Mouse (Mus musculus) common myeloid progenitor, adult 5-6 weeks (primary cell): ENCODE results near the gene Sub1. TPM values are rescaled to one million over a fixed set of nuclear protein-coding genes. Genes with fewer than 3 reads are reported as not detected.

Experiments used
- ATAC-seq: replicated peaks from 2 replicates; pipeline ENCODE4 v1.8.0; 2016; ENCODE audit warnings: low read depth, mild to moderate bottlenecking, moderate TSS enrichment, inconsistent platforms; ENCODE audit not compliant: poor library complexity, severe bottlenecking
- total RNA-seq: library from RNA; stranded (forward); fragments of 200-1000, 187-1606 nt; gene quantifications from 2 replicates; pipeline ENCODE4 v1.2.3, GENCODE M21; 2017

Gene Sub1
- total RNA-seq = 717 and 731 TPM in 2 replicates

DNA sequence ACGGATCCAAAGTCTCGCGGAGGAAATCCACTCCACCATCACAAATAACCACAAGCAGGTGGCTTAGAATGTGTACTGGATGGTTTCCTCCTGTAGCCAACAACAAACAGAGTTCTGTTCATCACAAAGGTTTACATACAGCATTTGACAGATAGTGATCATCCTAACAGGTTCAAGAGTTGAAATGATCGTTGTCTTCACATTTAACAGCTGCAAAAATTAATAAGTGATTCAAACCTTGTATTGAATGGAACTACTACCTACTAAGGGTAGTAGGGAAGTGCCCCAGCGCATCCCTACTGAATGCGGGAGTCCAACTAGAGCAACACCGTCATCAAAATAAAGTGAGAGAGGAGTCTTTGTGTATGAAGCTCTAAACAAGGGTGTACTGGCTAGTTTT is at the start of gene Sub1:
Gene Sub1, minus strand, starts transcription at position 101 of the 400 bp plus-strand sequence.
- no peak for ATAC-seq

DNA sequence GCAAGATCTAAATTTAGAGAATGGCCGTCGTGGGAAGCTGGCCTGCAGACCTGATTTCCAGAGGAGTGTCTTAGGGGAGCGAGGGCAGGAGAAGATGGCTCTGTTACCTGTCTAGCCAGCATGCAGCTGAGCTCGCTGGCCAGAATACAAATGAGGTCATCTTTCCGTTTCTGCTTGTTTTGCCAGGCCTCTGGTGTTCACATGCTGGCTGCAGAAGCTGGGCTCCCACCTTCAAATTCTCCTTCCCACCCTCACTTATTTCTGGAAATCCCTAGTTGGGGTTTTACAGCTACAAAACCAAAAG is 43.6 kb upstream of the Sub1 start:
- ATAC-seq = no peak

- no peak for ATAC-seq
Measured at GRCm38 (mm10) chr15:12039671-12040406, 43.1 kb upstream of the Sub1 start.

GRCm38 (mm10) chr15:12039256-12039655 is 42.5 kb upstream of the Sub1 start:
- ATAC-seq = no peak

GRCm38 (mm10) chr15:12037866-12038625 is 41.3 kb upstream of the Sub1 start:
- ATAC-seq = no peak

DNA sequence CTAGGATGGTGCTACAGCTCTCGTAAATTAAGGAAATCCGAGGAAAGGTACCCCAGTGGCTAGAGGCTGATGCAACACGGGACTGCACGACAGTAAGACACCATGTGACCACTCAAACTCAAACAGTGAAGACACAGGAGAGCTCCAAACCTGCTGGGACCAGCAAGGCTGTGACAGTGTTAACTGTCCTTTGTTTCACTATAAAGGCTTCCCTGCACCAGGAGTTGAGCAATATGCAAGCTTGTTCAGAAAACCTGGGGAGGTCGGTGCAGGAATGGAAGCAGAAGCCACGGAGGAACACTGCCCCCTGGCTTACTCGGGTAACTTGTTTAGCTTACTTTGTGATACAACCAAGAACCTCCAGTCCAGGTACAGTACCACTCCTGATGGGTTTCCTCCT is 40.4 kb upstream of the Sub1 start:
- peak; percentile 53 for ATAC-seq

DNA sequence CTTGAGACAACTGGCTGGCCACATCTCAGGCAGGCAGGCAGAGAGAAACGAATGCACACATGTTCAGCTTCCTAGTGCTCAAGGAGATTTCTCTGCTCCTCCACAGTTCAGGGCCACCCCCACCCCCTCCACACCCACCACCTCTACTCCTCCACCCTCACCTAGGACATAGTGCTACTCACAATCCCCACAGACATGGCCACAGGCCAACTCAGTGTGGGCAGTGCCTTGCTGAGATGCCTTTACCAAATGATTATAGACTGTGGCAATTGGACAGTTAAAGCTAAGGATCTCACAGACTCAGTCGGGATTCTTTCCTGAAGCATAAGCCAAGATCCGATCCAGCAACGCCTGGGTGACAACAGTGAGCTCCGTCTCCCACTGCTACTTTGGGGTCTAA is 39.9 kb upstream of the Sub1 start:
- no peak for ATAC-seq

GRCm38 (mm10) chr15:12034317-12034716 is 37.5 kb upstream of the Sub1 start:
- ATAC-seq = peak; percentile 92

- ATAC-seq = no peak
Measured at GRCm38 (mm10) chr15:12033155-12033554, 36.4 kb upstream of the Sub1 start.

DNA sequence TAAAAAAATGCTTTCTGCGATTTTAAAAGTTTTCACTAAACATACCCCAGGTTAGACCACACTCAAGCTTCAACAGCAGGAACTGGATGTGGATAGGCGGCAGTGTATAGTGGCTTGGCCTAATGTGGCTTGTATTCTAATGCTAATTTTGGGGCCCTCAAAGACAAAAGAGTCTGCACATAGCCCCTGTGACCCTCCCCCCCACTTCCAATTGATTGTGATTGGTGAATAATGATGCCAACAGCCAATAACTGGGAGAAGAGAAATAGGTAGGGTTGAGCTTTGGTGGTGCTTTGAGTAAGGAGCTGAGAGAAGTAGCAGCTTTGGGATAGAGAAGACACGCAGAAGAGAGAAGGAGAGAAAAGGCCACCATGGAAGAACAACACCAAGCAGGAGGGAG is 35.7 kb upstream of the Sub1 start:
- no peak for ATAC-seq

- ATAC-seq = no peak
Measured at GRCm38 (mm10) chr15:12031861-12032260, 35.1 kb upstream of the Sub1 start.

- ATAC-seq = no peak
Measured at GRCm38 (mm10) chr15:12030221-12030620, 33.4 kb upstream of the Sub1 start.

- ATAC-seq = peak; percentile 79
Measured at GRCm38 (mm10) chr15:12027807-12028206, 31.0 kb upstream of the Sub1 start.

DNA sequence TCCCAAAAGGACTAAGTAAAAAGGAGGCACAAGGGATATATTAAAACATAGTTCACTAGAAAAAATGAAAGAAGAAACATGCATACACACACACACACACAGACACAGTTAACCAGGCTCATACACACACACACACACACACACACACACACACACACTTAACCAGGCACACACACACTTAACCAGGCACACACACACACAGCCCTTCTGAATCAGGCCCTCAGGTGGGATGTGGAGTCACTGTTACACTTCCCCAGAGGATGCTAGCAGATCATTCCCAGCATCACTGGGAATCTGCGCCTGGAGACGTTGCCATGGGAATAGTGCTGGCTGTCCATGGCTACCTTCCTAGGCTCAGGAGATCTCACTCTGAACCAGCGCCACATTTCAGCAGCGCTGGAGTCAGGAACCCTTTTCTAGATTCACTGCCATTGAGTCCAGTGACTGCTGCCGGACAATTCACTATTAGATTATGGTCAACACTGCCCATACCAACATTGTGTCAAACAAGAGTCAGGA is 30.2 kb upstream of the Sub1 start:
- ATAC-seq = no peak

- ATAC-seq = 0 out of 2 replicates have a peak, but pooled peaks have one; percentile 28
Measured at GRCm38 (mm10) chr15:12026026-12026425, 29.2 kb upstream of the Sub1 start.

GRCm38 (mm10) chr15:12025341-12025740 is 28.6 kb upstream of the Sub1 start:
- no peak for ATAC-seq

DNA sequence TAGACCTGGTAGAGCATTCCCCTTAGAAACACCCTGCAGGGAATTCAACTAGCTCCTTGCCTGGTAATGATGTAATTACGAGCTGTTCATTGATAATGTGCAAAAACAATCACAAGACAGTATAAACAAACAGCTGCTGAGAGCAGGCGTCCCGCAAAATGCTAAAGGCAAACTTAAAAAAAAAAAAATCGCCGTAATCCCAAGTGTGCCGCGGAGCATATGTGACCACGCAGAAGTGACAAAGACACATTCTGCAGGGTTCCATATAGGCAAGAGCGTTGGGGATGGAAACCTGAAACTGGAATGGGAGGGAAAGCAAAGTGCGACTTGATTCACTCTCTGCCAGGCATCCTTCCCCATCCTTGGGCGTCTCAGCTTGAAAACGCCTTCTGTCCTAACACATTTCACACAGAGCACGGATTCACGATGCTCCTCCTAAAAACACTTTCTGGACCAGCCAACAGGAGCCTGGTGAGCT is 28.0 kb upstream of the Sub1 start:
- no peak for ATAC-seq

DNA sequence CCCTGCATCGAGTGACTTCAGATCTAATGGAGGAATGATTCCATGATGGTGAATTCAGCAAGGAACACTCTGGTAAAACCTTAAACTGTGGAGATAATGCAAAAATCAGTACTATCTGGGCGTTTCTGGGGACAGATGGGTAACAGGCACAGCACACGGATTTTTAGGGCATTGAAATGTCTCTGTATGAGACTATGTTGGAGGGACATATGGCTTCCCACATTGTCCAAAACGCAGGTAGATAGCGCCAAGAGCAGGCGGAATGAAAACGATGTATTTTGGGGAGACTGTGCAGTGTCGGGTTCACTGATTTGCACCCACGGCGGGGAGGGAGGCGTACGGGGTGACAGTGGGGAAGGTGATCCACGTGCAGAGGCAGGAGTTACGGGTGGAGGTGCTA is 22.7 kb upstream of the Sub1 start:
- no peak for ATAC-seq

GRCm38 (mm10) chr15:12018428-12018757 is 21.6 kb upstream of the Sub1 start:
- ATAC-seq = no peak

DNA sequence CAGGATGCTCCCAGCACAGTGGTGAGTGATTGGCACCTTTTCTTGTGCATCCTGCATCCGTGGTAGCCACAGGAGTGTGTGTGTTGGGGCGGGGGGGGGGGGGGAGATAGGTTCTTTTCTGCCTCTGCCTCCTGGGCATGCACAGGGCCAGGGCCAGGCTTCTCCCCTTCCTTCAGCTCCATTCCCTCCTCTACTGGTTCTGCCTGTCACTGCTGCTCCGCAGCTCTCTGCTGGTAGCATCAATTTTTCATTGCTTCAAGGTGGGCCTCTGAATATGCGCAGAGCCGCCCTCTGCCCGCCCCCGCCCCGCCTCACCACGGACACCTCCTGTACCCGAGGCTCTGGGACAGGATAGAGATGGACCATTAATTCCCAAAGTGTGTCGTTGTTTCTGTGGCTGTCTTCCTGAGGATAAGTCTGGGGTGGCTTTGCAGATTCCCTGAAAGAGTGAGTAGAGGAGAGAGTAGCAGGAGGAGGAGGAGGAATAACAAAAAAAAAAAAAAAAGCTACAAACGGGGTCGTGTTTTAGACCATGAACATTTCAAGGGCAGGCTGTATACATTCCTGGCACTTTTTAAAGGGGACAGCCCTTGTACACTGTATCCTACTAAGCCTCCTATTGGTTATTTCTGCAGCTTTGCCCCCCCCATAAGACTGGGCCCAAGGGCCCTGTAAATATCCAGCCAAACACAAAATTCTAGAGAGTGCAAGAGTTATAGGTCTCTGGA is 21.1 kb upstream of the Sub1 start:
- no peak for ATAC-seq
